Mouse (Mus musculus): ENCODE results near the gene Nod1. TPM values are rescaled to one million over a fixed set of nuclear protein-coding genes. Genes with fewer than 3 reads are reported as not detected.

Nod1 gene
- 1 to 10 TPM; 2.5 to 2.7 TPM for total RNA-seq (2021)

- intact Hi-C loops (cut with DNase I): loop anchor here (5.0 kb wide), 1 partner anchor 55 kb away; no protein-coding TSS in a partner anchor
- peak; percentile 12 to 87 for DNase-seq (ENCODE audit: extremely low spot score in 1 of 2, low spot score in 2 of 2)
Observed at GRCm38 (mm10) chr6:54972111-54972928, at the start of gene Nod1. TSS of gene Nod1 (minus strand) at chr6:54972612.

- intact Hi-C loops (cut with DNase I): no loop called here
Observed at GRCm38 (mm10) chr6:55021806-55022205, 49.4 kb upstream of the Nod1 start.

GRCm38 (mm10) chr6:55018417-55018816 is 46.0 kb upstream of the Nod1 start:
- no peak for DNase-seq (ENCODE audit: extremely low spot score in 1 of 2, low spot score in 2 of 2)
- intact Hi-C loops (cut with DNase I): no loop called here

More at GRCm38 (mm10) chr6:55021806-55022205, 49.4 kb upstream of the Nod1 start:
- DNase-seq (ENCODE audit: extremely low spot score in 1 of 2, low spot score in 2 of 2): no peak

- intact Hi-C loops (cut with DNase I): loop anchor here (1.0 kb wide), 1 partner anchor 150 kb away; no protein-coding TSS in a partner anchor
- DNase-seq (ENCODE audit: extremely low spot score in 1 of 2, low spot score in 2 of 2): peak; percentile 51 to 67
Observed at GRCm38 (mm10) chr6:55016710-55017583, 44.5 kb upstream of the Nod1 start.

- intact Hi-C loops (cut with DNase I): no loop called here
- peak in 1 of 2 experiments; percentile 62 for DNase-seq (ENCODE audit: extremely low spot score in 1 of 2, low spot score in 2 of 2)
Observed at GRCm38 (mm10) chr6:55016236-55016635, 43.8 kb upstream of the Nod1 start.

- no peak for DNase-seq (ENCODE audit: extremely low spot score in 1 of 2, low spot score in 2 of 2)
- intact Hi-C loops (cut with DNase I): no loop called here
Observed at GRCm38 (mm10) chr6:55014184-55014583, 41.8 kb upstream of the Nod1 start.

GRCm38 (mm10) chr6:55012516-55012915 is 40.1 kb upstream of the Nod1 start:
- intact Hi-C loops (cut with DNase I): no loop called here

GRCm38 (mm10) chr6:55010330-55011091 is 38.1 kb upstream of the Nod1 start:
- intact Hi-C loops (cut with DNase I): no loop called here

More at GRCm38 (mm10) chr6:55012516-55012915, 40.1 kb upstream of the Nod1 start:
- no peak for DNase-seq (ENCODE audit: extremely low spot score in 1 of 2, low spot score in 2 of 2)

GRCm38 (mm10) chr6:55009391-55010230 is 37.2 kb upstream of the Nod1 start:
- intact Hi-C loops (cut with DNase I): no loop called here
- DNase-seq (ENCODE audit: extremely low spot score in 1 of 2, low spot score in 2 of 2): no peak

More at GRCm38 (mm10) chr6:55010330-55011091, 38.1 kb upstream of the Nod1 start:
- DNase-seq (ENCODE audit: extremely low spot score in 1 of 2, low spot score in 2 of 2): no peak

GRCm38 (mm10) chr6:55008401-55008800 is 36.0 kb upstream of the Nod1 start:
- DNase-seq (ENCODE audit: extremely low spot score in 1 of 2, low spot score in 2 of 2): no peak
- intact Hi-C loops (cut with DNase I): no loop called here

- intact Hi-C loops (cut with DNase I): no loop called here
- DNase-seq (ENCODE audit: extremely low spot score in 1 of 2, low spot score in 2 of 2): no peak
Observed at GRCm38 (mm10) chr6:55003559-55003958, 31.1 kb upstream of the Nod1 start.

- DNase-seq (ENCODE audit: extremely low spot score in 1 of 2, low spot score in 2 of 2): no peak
- intact Hi-C loops (cut with DNase I): no loop called here
Observed at GRCm38 (mm10) chr6:55002438-55002837, 30.0 kb upstream of the Nod1 start.

GRCm38 (mm10) chr6:55001320-55001719 is 28.9 kb upstream of the Nod1 start:
- intact Hi-C loops (cut with DNase I): no loop called here
- DNase-seq (ENCODE audit: extremely low spot score in 1 of 2, low spot score in 2 of 2): no peak

- intact Hi-C loops (cut with DNase I): loop anchor here (10.0 kb wide), 1 partner anchor 183 kb away; the partner anchor contains the start of gene Znrf2
- DNase-seq (ENCODE audit: extremely low spot score in 1 of 2, low spot score in 2 of 2): no peak
Observed at GRCm38 (mm10) chr6:54997726-54998125, 25.3 kb upstream of the Nod1 start.

- DNase-seq (ENCODE audit: extremely low spot score in 1 of 2, low spot score in 2 of 2): no peak
- intact Hi-C loops (cut with DNase I): loop anchor here (10.0 kb wide), 1 partner anchor 182 kb away; the partner anchor contains the start of gene Znrf2
Observed at GRCm38 (mm10) chr6:54996361-54996760, 23.9 kb upstream of the Nod1 start.

- intact Hi-C loops (cut with DNase I): loop anchor here (5.0 to 10.0 kb wide), 2 partner anchors 178 to 285 kb away; partner anchors contain the start of gene Znrf2
Observed at GRCm38 (mm10) chr6:54992734-54993260, 20.4 kb upstream of the Nod1 start, which contains the start of gene Ggct. TSS of gene Ggct (minus strand) at chr6:54992950.

GRCm38 (mm10) chr6:54992141-54992540 is 19.7 kb upstream of the Nod1 start:
- DNase-seq (ENCODE audit: extremely low spot score in 1 of 2, low spot score in 2 of 2): no peak
- intact Hi-C loops (cut with DNase I): loop anchor here (5.0 to 10.0 kb wide), 2 partner anchors 177 to 285 kb away; partner anchors contain the start of gene Znrf2

More at GRCm38 (mm10) chr6:54992734-54993260, 20.4 kb upstream of the Nod1 start, which contains the start of gene Ggct:
- peak; percentile 94 to 98 for DNase-seq (ENCODE audit: extremely low spot score in 1 of 2, low spot score in 2 of 2)

Measured in left cerebral cortex, postnatal 10 days (tissue).